Mouse (Mus musculus) lung, embryonic 15.5 days (tissue): ENCODE results near the gene 1700029I15Rik. TPM values are rescaled to one million over a fixed set of nuclear protein-coding genes. Genes with fewer than 3 reads are reported as not detected.

Source experiments
- ATAC-seq: fragments of 200-750 bp; cut with Nextera tagmentation; 2 replicates; pipeline ENCODE4 v1.8.0; 2017; ENCODE audit warnings: moderate number of reproducible peaks, borderline replicate concordance; ENCODE audit not compliant: low FRiP score, low TSS enrichment; ENCODE audit errors: extremely low read depth
- H3K27ac ChIP-seq: fragments of 300-500 bp; sonication (generic); 2 replicates; pipeline ENCODE4 v1.5.1; 2015; ENCODE audit warnings: moderate library complexity, mild to moderate bottlenecking, inconsistent platforms
- H3K27me3 ChIP-seq: fragments of 300-500 bp; sonication (generic); 2 replicates; pipeline ENCODE4 v1.6.1; 2015; ENCODE audit warnings: inconsistent platforms
- H3K36me3 ChIP-seq: fragments of 300-500 bp; sonication (generic); 2 replicates; pipeline ENCODE4 v1.6.1; 2015; ENCODE audit warnings: inconsistent platforms
- H3K4me1 ChIP-seq: fragments of 300-500 bp; sonication (generic); 2 replicates; pipeline ENCODE4 v1.6.1; 2015; ENCODE audit warnings: inconsistent platforms
- H3K4me2 ChIP-seq: fragments of 300-500 bp; sonication (generic); 2 replicates; pipeline ENCODE4 v1.6.1; 2015; ENCODE audit warnings: inconsistent platforms, mild to moderate bottlenecking, moderate library complexity
- H3K4me3 ChIP-seq: fragments of 300-500 bp; sonication (generic); 2 replicates; pipeline ENCODE4 v1.5.1; 2015; ENCODE audit warnings: mild to moderate bottlenecking, inconsistent platforms
- H3K9ac ChIP-seq: fragments of 300-500 bp; sonication (generic); 2 replicates; pipeline ENCODE4 v1.6.1; 2015; ENCODE audit warnings: inconsistent platforms
- H3K9me3 ChIP-seq: fragments of 300-500 bp; sonication (generic); 2 replicates; pipeline ENCODE4 v1.6.1; 2016; ENCODE audit warnings: inconsistent platforms
- WGBS: fragments of 180-500 bp; shearing (Covaris S2); methylation state at CpG from one replicate; pipeline ENCODE4 v1.1.7; 2015; 5-methylcytosine and 5-hydroxymethylcytosine counted together
- polyA plus RNA-seq: library from polyadenylated mRNA; unstranded; fragments of >200 nt; fragmentation: Nextera tagmentation; extraction: Ambion mirVana; gene quantifications from 2 replicates; pipeline ENCODE4 v1.2.1, GENCODE M21; 2015

The 1700029I15Rik gene
- polyA plus RNA-seq, 1 experiment from 2014 or later: 2.5 TPM

DNA sequence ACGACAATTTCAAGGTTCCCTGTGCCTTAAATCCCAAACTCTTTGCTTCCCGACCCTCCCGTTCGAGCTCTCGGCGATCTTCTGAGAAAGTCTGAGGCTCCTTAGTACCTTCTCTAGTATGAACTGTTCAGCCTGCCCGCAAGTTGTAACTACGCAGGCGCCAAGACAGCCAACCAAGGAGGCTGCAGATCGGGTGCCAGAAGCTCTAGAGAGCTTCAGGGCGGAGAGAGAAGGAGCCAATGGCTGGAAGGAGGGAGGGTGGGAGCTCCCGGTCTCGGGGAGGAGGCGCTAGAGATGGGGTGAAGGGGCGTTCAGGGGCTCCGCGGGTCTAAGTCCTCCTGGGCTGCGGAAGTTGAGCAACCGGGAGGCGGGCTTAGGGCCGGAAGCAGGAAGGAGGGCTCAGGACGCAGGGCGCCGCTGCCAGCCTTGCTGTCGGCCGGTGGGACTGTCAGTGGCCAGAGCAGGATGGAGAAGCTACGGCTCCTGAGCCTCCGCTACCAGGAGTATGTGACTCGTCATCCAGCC lies 7.2 kb upstream of the 1700029I15Rik start:
- ATAC-seq: peak; percentile 93
- H3K27ac ChIP-seq: peak overlapping the region; percentile 94
- H3K4me1 ChIP-seq: peaks cover 50% of the 10 kb centered on the region
- WGBS: under 1% methylated on average over 29 of the region's 29 CpGs
- peak overlapping the region; percentile 88 for H3K4me3 ChIP-seq
- H3K27me3 ChIP-seq: peaks cover 21% of the 10 kb centered on the region
- peak overlapping the region; percentile 69 for H3K9ac ChIP-seq
- no peaks in the 10 kb centered on the region for H3K9me3 ChIP-seq
- H3K4me2 ChIP-seq: peak overlapping the region; percentile 96
- peaks cover 27% of the 10 kb centered on the region; the same call in 1 of the 2 replicates for H3K36me3 ChIP-seq

DNA sequence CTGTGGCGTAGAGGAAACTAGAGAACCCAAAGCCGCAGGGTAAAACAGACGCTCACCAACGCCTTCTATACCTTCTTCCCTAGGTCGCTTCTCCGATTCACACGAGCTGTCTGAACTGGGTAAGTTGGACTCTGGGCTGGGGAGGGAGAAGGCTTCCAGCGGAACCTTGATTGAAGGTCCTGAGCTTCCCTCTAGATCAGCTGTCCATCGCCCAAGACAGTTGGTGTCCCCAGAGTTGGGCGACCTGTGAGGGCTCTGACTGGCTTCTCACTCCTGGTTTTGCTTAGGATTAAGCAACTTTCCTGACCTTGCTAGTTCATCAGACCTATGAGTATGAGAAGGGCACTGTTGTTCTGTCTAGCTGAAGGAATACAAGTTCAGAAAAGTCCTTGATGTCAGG lies 6.5 kb upstream of the 1700029I15Rik start:
- H3K27ac ChIP-seq: peak overlapping the region; percentile 94; the same call in 1 of the 2 replicates
- WGBS: 9% methylated on average over 10 of the region's 10 CpGs
- peaks cover 15% of the 10 kb centered on the region for H3K27me3 ChIP-seq
- peak overlapping the region; percentile 96 for H3K4me2 ChIP-seq
- H3K9me3 ChIP-seq: no peaks in the 10 kb centered on the region
- H3K36me3 ChIP-seq: peaks cover 31% of the 10 kb centered on the region; the same call in 1 of the 2 replicates
- ATAC-seq: no peak
- peak overlapping the region; percentile 88 for H3K4me3 ChIP-seq
- peak overlapping the region; percentile 69 for H3K9ac ChIP-seq
- H3K4me1 ChIP-seq: peaks cover 44% of the 10 kb centered on the region

DNA sequence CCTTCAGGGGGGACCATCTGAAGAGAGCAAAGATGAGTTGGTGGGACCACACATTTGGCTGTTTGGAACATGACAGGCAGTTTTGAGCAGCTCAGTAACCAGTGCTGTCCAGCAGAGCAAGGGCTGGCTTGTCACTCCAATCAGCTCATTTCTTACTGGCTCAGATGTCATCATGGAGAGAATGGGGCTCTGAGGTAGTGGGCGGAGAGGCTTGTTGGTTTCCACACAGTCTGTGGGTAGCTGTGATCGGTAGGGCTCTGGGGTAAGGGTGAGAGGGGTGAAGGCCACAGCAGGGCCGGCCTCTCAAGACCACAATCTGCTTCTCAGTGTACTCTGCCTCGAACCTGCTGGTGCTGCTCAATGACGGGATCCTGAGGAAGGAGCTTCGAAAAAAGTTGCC lies 6.0 kb upstream of the 1700029I15Rik start:
- 70% methylated on average over 6 of the region's 6 CpGs for WGBS
- Histone ChIP-seq H3K36me3 (peaks cover 31% of the 10 kb centered on the region; the same call in 1 of the 2 replicates), H3K9me3 (no peaks in the 10 kb centered on the region), H3K27me3 (peaks cover 10% of the 10 kb centered on the region), H3K27ac (no peak overlapping the region), H3K4me2 (peak overlapping the region; percentile 96), H3K4me1 (peaks cover 39% of the 10 kb centered on the region), H3K4me3 (peak overlapping the region; percentile 88), H3K9ac (peak overlapping the region; percentile 69; the same call in 1 of the 2 replicates)
- no peak for ATAC-seq

DNA sequence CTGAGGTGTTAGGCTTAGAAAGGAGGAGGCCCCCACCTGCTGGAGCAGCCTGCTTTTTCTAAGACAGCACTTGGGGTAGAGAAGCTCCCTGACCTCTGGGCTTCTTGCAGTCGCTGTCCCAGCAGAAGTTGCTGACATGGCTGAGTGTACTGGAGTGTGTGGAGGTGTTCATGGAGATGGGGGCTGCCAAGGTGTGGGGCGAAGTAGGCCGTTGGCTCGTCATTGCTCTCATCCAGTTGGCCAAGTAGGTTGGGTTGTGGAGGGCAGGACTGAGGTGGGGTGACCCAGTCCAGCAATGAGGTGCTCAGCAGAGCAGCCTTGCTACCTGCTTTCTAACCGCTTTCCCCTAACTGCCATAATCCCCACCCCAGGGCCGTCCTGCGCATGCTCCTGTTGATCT lies 5.0 kb upstream of the 1700029I15Rik start:
- no peak overlapping the region for H3K4me2 ChIP-seq
- no peak overlapping the region for H3K9ac ChIP-seq
- no peak overlapping the region for H3K4me3 ChIP-seq
- peaks cover 36% of the 10 kb centered on the region for H3K36me3 ChIP-seq
- peaks cover 31% of the 10 kb centered on the region for H3K4me1 ChIP-seq
- 0 out of 2 replicates have a peak, but pooled peaks cover under 1% of the 10 kb centered on the region for H3K27me3 ChIP-seq
- 94% methylated on average over 7 of the region's 7 CpGs for WGBS
- H3K9me3 ChIP-seq: no peaks in the 10 kb centered on the region
- no peak for ATAC-seq
- H3K27ac ChIP-seq: no peak overlapping the region

DNA sequence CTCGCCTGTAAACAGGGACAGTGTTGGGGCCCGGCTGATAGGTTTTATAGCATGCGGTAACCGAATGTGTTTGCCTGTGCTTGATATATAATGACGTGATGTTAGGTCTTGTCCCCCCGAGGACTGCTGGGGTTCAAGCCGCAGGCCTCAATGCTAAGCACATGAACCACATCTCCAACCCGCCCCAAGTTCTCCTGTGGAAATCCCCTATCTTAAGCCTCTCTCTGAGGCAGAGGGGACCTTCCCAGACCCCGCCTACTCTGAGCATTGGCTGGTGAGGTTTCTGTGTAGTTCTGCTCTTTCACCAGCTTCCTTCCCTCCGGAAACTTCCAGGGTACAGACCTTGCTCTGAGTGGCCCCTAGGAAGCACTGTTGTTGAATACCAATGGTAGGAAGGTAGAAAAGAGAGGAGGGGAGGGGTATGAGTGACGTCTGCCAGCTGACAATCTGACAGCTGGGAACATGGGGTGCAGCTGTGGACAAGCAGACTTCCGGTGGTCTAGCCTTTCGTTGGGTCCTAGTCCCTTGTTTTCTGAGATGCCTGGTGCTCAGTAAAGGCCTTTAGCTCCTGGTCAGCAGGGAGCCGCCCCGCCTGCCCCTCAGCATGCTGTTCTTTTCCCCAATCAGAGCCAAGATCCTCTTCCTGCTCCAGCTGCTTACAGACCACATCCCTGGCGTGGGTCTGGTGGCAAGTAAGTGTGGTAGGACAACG lies 2.4 kb upstream of the 1700029I15Rik start:
- peaks cover 46% of the 10 kb centered on the region for H3K36me3 ChIP-seq
- no peak for ATAC-seq
- 72% methylated on average over 17 of the region's 17 CpGs for WGBS
- no peaks in the 10 kb centered on the region for H3K9me3 ChIP-seq
- no peak overlapping the region for H3K4me2 ChIP-seq
- H3K4me1 ChIP-seq: peaks cover 10% of the 10 kb centered on the region
- H3K27ac ChIP-seq: no peak overlapping the region
- H3K27me3 ChIP-seq: no peaks in the 10 kb centered on the region
- no peak overlapping the region for H3K4me3 ChIP-seq
- no peak overlapping the region for H3K9ac ChIP-seq

DNA sequence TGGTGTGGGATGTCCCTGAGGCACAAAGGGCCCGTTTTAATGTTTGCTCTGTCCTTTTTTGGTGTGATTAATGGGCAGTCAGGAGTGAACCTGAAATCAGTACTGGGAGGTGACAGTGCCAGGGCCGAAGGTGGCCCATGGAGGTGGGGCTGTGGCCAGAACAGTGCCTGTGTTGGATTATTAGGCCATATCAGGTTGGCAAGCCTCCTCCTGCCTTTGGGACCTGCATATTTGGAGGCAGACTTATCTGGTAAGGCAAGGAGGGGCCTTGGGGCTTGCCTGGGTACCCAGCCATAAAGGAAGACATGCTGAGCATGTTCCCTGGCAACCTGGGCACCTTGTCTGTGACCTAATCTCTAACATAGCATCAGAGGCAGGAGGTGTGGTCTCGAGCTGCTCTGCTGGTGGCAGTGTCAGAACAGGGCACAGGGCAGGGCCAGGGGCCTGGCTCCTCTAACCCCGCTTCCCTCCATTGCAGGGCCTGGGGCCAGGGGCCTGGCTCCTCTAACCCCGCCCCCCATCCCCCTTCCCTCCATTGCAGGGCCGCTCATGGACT lies 1.8 kb upstream of the 1700029I15Rik start:
- 75% methylated on average over 6 of the region's 6 CpGs for WGBS
- no peaks in the 10 kb centered on the region for H3K27me3 ChIP-seq
- H3K9ac ChIP-seq: no peak overlapping the region
- peaks cover 10% of the 10 kb centered on the region for H3K4me1 ChIP-seq
- no peak for ATAC-seq
- no peak overlapping the region for H3K4me2 ChIP-seq
- no peak overlapping the region for H3K27ac ChIP-seq
- no peak overlapping the region for H3K4me3 ChIP-seq
- no peaks in the 10 kb centered on the region for H3K9me3 ChIP-seq
- peaks cover 46% of the 10 kb centered on the region for H3K36me3 ChIP-seq

DNA sequence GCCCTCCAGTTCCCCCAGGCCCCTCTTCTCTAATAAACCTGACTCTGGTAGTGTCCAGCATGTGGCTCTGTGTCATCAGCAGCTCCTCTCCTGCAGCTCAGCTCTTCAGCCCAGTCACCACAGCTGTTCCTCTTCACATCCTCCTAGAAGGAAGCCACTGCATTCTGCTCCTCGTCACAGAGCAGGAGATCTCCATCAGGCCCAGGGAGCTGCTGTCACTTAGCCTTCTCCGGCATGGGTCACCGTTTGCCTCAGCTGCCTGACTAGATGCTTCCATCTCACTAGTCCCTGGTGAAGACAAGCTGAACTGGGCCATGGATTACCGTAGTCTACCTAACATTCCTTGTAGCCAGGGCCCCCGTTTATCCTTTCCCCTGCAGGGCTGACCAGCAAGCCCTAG lies 1.2 kb upstream of the 1700029I15Rik start:
- Histone ChIP-seq H3K4me1 (peaks cover 4% of the 10 kb centered on the region), H3K27ac (no peak overlapping the region), H3K27me3 (no peaks in the 10 kb centered on the region), H3K9me3 (no peaks in the 10 kb centered on the region), H3K9ac (no peak overlapping the region), H3K4me3 (no peak overlapping the region), H3K36me3 (peaks cover 48% of the 10 kb centered on the region), H3K4me2 (no peak overlapping the region)
- no peak for ATAC-seq
- WGBS: 68% methylated on average over 5 of the region's 5 CpGs

DNA sequence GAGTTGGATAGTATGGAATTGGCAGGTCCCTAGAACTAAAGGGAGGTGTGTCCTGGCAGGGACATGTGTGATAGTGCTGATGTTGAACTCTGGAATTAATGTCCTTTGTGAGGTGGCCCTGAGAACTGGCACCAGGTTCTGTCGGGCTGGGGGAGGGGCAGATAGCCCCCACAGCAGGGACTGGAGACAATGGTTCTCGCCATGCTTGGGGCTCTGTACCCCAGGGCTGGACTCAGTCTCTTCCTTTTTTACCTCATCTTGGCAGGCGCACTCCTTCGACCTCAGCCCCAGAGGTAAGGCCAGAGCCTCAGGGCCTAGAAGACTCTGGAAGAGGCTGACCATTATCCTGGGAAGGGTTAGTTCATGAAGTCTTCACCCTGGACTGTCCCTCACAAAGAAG lies 421 bp downstream of the 1700029I15Rik start:
- Histone ChIP-seq H3K9me3 (no peaks in the 10 kb centered on the region), H3K9ac (no peak overlapping the region), H3K4me1 (peaks cover under 1% of the 10 kb centered on the region; the same call in 1 of the 2 replicates), H3K27ac (no peak overlapping the region), H3K36me3 (peaks cover 50% of the 10 kb centered on the region), H3K27me3 (no peaks in the 10 kb centered on the region), H3K4me2 (no peak overlapping the region), H3K4me3 (no peak overlapping the region)
- WGBS: 88% methylated on average over 4 of the region's 4 CpGs
- ATAC-seq: no peak

DNA sequence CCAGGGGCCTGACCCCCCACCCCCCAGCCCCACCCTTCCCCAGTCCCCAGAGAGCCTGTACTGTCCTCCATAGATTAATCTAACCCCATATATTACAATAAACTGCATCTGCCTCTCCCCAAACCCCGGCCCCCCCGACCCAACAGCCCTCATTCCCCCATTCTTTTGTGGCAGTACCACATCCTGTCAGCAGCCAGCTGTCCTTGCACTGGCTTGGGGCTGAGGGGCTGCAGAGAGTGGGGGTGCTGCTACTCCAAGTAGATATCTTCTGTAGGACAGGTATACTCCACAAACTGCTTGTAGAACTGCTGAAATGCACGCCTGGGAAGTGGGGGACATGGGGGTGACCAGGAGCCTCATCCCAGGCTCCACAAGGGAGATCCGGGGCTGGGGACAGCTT lies 1.8 kb downstream of the 1700029I15Rik start:
- no peaks in the 10 kb centered on the region for H3K27me3 ChIP-seq
- no peaks in the 10 kb centered on the region for H3K9me3 ChIP-seq
- H3K27ac ChIP-seq: no peak overlapping the region
- 57% methylated on average over 4 of the region's 4 CpGs for whole genome bisulfite sequencing
- peaks cover 36% of the 10 kb centered on the region for H3K36me3 ChIP-seq
- H3K4me3 ChIP-seq: no peak overlapping the region
- ATAC-seq: no peak
- H3K9ac ChIP-seq: no peak overlapping the region
- peaks cover 14% of the 10 kb centered on the region for H3K4me1 ChIP-seq
- H3K4me2 ChIP-seq: no peak overlapping the region

DNA sequence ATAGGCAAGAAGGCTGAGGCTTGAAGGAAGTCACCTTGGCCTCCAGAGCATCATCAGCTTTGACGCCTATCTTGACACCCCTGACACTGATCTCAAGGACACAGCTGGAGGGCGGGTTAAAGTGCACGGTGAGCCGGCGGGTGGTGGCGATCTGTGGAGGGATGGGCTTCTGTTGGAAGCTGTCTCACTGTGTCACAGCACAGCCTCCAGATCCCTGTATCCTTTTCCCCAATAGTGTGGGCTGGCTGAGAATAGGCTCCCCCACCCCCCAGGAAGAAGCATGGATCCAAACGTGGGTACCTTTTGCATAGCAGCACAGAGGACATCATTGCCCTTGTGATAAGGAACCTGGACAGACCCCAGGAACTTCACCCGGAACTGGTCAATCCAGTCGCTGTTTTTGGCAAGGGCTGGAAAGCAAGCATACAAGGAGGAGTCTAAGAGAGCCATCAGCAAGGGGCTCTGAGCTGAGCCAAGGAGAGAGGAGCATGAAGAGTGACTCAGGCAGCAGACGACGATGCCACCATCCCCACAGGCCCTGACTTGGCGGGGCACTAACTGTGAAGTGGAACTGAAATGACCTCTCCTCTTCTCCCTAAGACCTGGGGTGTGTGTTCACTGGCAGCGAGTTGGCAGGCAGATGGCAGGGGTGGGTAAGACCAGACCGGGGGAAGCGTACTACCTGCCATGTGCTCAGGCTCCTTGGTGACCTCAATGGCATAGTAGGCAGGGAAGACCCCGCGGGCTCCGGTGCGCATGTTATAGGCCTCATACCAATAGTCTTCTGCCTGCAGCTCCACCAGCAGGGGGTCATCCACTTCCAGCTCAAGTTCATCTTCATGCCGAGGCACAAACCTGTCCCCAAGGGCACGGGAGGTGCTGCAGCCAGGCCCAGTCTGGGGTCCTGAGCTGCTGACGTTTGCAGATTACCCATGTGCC lies 3.0 kb downstream of the 1700029I15Rik start:
- no peak for ATAC-seq
- Histone ChIP-seq H3K36me3 (peaks cover 23% of the 10 kb centered on the region), H3K4me2 (no peak overlapping the region), H3K4me1 (peaks cover 25% of the 10 kb centered on the region), H3K27ac (no peak overlapping the region), H3K9ac (no peak overlapping the region), H3K27me3 (no peaks in the 10 kb centered on the region), H3K9me3 (no peaks in the 10 kb centered on the region), H3K4me3 (no peak overlapping the region)
- 72% methylated on average over 22 of the region's 22 CpGs for WGBS

DNA sequence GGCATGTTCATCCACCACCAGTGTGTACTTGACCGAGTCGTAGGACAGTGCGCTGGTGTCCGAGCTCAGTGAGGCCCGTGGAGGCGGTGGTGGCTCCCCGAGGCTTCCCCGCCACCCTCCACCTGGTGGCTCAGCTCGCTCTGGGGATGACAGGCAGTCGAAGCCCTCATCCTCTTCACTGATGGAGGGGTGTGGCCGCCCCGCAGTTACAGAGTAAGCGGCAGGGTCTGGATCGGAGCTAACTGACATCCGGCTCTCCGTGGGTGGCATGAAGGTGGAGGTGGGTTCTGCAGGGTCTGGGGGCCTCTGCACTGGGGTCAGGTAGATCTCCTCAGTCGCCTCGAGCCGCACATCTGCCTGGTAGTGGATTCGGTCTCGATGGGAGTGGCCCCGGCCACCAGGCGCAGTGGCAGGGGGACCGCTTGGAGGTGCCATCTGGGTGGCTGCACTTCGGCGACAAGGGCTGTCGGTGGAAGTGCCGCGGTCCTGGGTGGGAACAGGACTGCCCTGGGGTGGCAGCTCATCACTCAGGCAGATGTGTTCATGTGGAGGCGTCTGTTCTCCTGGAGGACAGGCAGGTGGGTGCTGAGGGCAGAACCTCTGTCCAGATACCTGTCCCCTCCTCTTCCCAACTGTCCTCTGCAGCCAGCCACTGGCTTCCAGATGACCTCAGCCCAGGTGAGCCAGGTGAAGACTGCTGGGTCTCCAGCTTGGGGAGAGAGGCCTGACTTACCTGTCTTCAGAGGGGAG lies 4.7 kb downstream of the 1700029I15Rik start:
- no peak for ATAC-seq
- 88% methylated on average over 30 of the region's 30 CpGs for WGBS

More for the DNA sequence above, 4.7 kb downstream of the 1700029I15Rik start:
- Histone ChIP-seq H3K9me3 (no peaks in the 10 kb centered on the region), H3K4me1 (peaks cover 31% of the 10 kb centered on the region), H3K27me3 (no peaks in the 10 kb centered on the region), H3K36me3 (peaks cover 19% of the 10 kb centered on the region), H3K27ac (no peak overlapping the region), H3K4me3 (no peak overlapping the region), H3K4me2 (no peak overlapping the region), H3K9ac (no peak overlapping the region)
